Mouse (Mus musculus) bone marrow macrophage, adult 2 months (primary cell): ENCODE measurements around the gene Aspg.

Experiments
- CTCF ChIP-seq: IDR thresholded peaks from 2 replicates; pipeline ENCODE4 v1.5.1; 2012; ENCODE audit warnings: low read depth, mild to moderate bottlenecking, low read length, moderate library complexity
- POLR2A ChIP-seq: IDR thresholded peaks from 2 replicates; pipeline ENCODE4 v1.6.1; 2012; ENCODE audit warnings: mild to moderate bottlenecking, low read depth, low read length, borderline replicate concordance

DNA sequence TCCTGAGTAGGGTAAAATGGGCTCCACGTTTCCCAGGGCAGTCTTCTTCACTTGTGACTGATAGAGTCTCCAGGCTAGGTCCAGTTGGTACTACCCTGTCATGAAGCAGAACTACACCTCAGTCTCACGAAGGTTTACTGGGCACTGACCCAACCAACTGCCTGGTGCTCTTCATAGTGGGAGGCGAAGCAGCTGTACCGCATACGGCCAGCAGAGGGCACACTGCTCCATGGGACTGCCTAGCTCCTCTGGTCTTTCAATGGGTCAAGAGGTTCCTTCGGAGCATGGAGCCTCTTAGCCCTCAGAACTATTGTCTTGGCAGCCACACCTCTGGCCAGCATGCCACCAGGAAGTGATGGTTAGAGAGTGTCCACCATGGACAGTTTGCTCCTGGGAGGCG, 7.2 kb downstream of the Aspg start:
- no peak for TF ChIP-seq POLR2A
- TF ChIP-seq CTCF, result peak; percentile 91
